Mouse (Mus musculus) midbrain, embryonic 11.5 days (tissue): ENCODE data around the gene Rtf2. TPM values are rescaled to one million over a fixed set of nuclear protein-coding genes. Genes with fewer than 3 reads are reported as not detected.

Experiments used
- ATAC-seq: fragments of 200-750 bp; cut with Nextera tagmentation; 2 replicates; pipeline ENCODE4 v1.8.0; 2017; ENCODE audit warnings: moderate TSS enrichment, moderate library complexity; ENCODE audit not compliant: low FRiP score
- DNase-seq: peaks from one replicate; pipeline ENCODE4 v3.0.0; 2015; ENCODE audit warnings: low spot score; ENCODE audit errors: missing footprints
- H3K27ac ChIP-seq: fragments of 300-500 bp; sonication (generic); 2 replicates; pipeline ENCODE4 v1.5.1; 2014; ENCODE audit warnings: low read depth, low read length
- H3K27me3 ChIP-seq: fragments of 300-500 bp; sonication (generic); 2 replicates; pipeline ENCODE4 v1.6.1; 2014; ENCODE audit warnings: mild to moderate bottlenecking, low read length, moderate library complexity, mixed read lengths; ENCODE audit not compliant: control insufficient read depth, insufficient read depth
- H3K36me3 ChIP-seq: fragments of 300-500 bp; sonication (generic); 2 replicates; pipeline ENCODE4 v1.6.1; 2014; ENCODE audit warnings: mild to moderate bottlenecking, low read length, moderate library complexity, mixed read lengths; ENCODE audit not compliant: control insufficient read depth, insufficient read depth
- H3K4me1 ChIP-seq: fragments of 300-500 bp; sonication (generic); 2 replicates; pipeline ENCODE4 v1.6.1; 2014; ENCODE audit warnings: low read length; ENCODE audit not compliant: control insufficient read depth, insufficient read depth
- H3K4me2 ChIP-seq: fragments of 300-500 bp; sonication (generic); 2 replicates; pipeline ENCODE4 v1.6.1; 2014; ENCODE audit warnings: mild to moderate bottlenecking, moderate library complexity
- H3K4me3 ChIP-seq: fragments of 300-500 bp; sonication (generic); 2 replicates; pipeline ENCODE4 v1.5.1; 2014; ENCODE audit warnings: low read depth, low read length
- H3K9ac ChIP-seq: fragments of 300-500 bp; sonication (generic); 2 replicates; pipeline ENCODE4 v1.6.1; 2014; ENCODE audit warnings: low read length
- H3K9me3 ChIP-seq: fragments of 300-500 bp; sonication (generic); 2 replicates; pipeline ENCODE4 v1.6.1; 2016; ENCODE audit warnings: low read length; ENCODE audit not compliant: control insufficient read depth
- WGBS: fragments of 180-500 bp; shearing (Covaris S2); extraction: QIAGEN DNeasy Blood & Tissue Kit; methylation state at CpG from one replicate; pipeline ENCODE4 v1.1.7; 2014; 5-methylcytosine and 5-hydroxymethylcytosine counted together
- polyA plus RNA-seq: library from polyadenylated mRNA; unstranded; fragments of >200 nt; fragmentation: Nextera tagmentation; extraction: Ambion mirVana; gene quantifications from 2 replicates; pipeline ENCODE4 v1.2.1, GENCODE M21; 2014

Rtf2 gene
- polyA plus RNA-seq, 1 experiment from 2014 or later: 94.7 TPM

DNA sequence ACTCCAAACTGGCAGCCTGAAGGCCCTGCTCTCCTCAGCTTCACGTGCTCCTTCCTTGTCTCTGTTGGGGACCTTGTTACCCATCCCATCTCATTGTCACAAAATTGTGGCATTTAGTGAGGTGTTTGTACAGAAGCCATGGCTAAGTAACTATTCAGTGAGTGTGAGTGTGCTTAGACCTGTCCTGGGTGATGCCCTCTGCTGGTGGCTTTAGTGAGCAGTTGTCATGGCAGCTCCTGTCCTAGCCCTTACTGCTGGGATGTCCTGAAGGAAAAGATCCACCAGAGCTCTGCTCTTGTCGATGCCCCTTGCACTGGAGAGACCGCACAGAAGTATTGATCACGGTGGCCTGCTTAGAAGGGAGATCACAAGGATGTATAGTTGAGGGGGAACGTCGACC lies 7.0 kb downstream of the Rtf2 start:
- Histone ChIP-seq H3K4me2 (no peak overlapping the region), H3K27ac (no peak overlapping the region), H3K4me3 (no peak overlapping the region), H3K27me3 (no peaks in the 10 kb centered on the region), H3K36me3 (peaks cover 14% of the 10 kb centered on the region), H3K4me1 (no peaks in the 10 kb centered on the region), H3K9me3 (no peaks in the 10 kb centered on the region), H3K9ac (no peak overlapping the region)
- ATAC-seq (no peak), DNase-seq (no peak)
- 89% methylated on average over 6 of the region's 6 CpGs for WGBS

GRCm38 (mm10) chr2:172448329-172448728 lies 8.0 kb downstream of the Rtf2 start:
- H3K9ac ChIP-seq: no peak overlapping the region
- ATAC-seq: no peak

DNA sequence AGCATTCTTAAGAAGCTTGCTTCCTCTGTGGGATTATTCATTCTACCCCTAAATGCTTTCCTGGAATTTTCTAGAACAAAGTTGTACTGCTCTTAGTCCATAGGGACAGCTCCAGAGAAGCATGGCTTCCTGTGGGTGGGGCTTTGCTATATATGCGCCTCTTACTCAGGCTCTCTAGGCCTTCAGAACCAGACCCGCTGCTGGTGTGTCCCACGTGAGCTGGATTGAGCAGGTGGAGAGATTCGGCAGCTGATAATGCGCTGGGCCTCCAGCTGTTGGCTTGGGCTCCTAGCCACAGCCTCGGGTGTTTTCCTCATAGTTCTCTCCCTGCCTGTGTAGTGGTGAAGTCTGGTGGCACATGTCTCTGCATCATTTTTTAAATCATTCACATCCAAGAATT lies 10.3 kb downstream of the Rtf2 start:
- H3K27ac ChIP-seq: no peak overlapping the region
- 89% methylated on average over 6 of the region's 6 CpGs for WGBS
- no peak for ATAC-seq
- DNase-seq: no peak
- H3K9ac ChIP-seq: no peak overlapping the region
- H3K4me2 ChIP-seq: no peak overlapping the region
- H3K4me3 ChIP-seq: no peak overlapping the region
- no peaks in the 10 kb centered on the region for H3K4me1 ChIP-seq
- peaks cover 17% of the 10 kb centered on the region for H3K36me3 ChIP-seq
- no peaks in the 10 kb centered on the region for H3K9me3 ChIP-seq
- H3K27me3 ChIP-seq: no peaks in the 10 kb centered on the region

More at GRCm38 (mm10) chr2:172448329-172448728, 8.0 kb downstream of the Rtf2 start:
- Histone ChIP-seq H3K4me2 (no peak overlapping the region), H3K4me3 (no peak overlapping the region), H3K27ac (no peak overlapping the region), H3K4me1 (no peaks in the 10 kb centered on the region), H3K27me3 (no peaks in the 10 kb centered on the region), H3K36me3 (peaks cover 17% of the 10 kb centered on the region), H3K9me3 (no peaks in the 10 kb centered on the region)
- no peak for DNase-seq
- 93% methylated on average over 4 of the region's 4 CpGs for WGBS

DNA sequence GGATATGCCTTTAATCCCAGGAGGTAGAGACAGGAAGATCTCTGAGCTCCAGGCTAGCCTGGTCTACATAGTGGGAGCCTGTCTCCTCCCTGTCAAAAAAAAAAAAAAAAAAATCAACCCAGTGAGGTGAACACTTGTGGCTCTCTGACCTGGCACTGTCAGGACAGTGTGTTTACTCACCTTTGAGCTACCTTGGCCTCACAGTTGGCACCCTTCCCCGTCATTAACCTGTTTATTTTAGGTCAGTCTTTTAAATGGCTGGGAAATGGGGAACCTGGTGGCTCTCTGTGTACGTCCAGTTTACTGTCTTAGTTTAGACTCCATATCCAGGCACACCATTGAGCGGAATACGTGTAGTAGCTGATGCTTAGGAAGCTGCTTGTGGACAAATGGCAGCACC lies 11.7 kb downstream of the Rtf2 start:
- Histone ChIP-seq H3K4me3 (no peak overlapping the region), H3K9ac (no peak overlapping the region), H3K36me3 (peaks cover 11% of the 10 kb centered on the region; the same call in 1 of the 2 replicates), H3K9me3 (no peaks in the 10 kb centered on the region), H3K4me1 (no peaks in the 10 kb centered on the region), H3K27me3 (no peaks in the 10 kb centered on the region), H3K4me2 (no peak overlapping the region), H3K27ac (no peak overlapping the region)
- DNase-seq (no peak), ATAC-seq (no peak)
- 93% methylated on average over 4 of the region's 4 CpGs for WGBS

GRCm38 (mm10) chr2:172452458-172452857 lies 12.1 kb downstream of the Rtf2 start:
- ATAC-seq: no peak
- Histone ChIP-seq H3K27me3 (no peaks in the 10 kb centered on the region), H3K9me3 (no peaks in the 10 kb centered on the region), H3K9ac (no peak overlapping the region), H3K27ac (no peak overlapping the region), H3K4me3 (no peak overlapping the region), H3K36me3 (peaks cover 11% of the 10 kb centered on the region; the same call in 1 of the 2 replicates), H3K4me1 (no peaks in the 10 kb centered on the region), H3K4me2 (no peak overlapping the region)
- no peak for DNase-seq
- WGBS: 94% methylated on average over 10 of the region's 10 CpGs

- Histone ChIP-seq H3K27ac (no peak within 1 kb of the TSS), H3K9ac (no peak within 1 kb of the TSS), H3K4me2 (no peak within 1 kb of the TSS), H3K27me3 (no peaks in the 10 kb centered on the region), H3K4me3 (no peak within 1 kb of the TSS), H3K9me3 (no peaks in the 10 kb centered on the region), H3K36me3 (peaks cover 4% of the 10 kb centered on the region; the same call in 1 of the 2 replicates), H3K4me1 (no peaks in the 10 kb centered on the region)
- WGBS: 90% methylated on average over 11 of the region's 11 CpGs
- ATAC-seq (no peak), DNase-seq (no peak)
These were observed 18.1 kb downstream of the Rtf2 start, which contains the start of gene Gcnt7 for GRCm38 (mm10) chr2:172458496-172458895. Gene Gcnt7 (minus strand): TSS chr2:172458596.

GRCm38 (mm10) chr2:172460647-172461046 lies 20.3 kb downstream of the Rtf2 start:
- no peak for DNase-seq
- no peaks in the 10 kb centered on the region for H3K9me3 ChIP-seq
- no peaks in the 10 kb centered on the region for H3K27me3 ChIP-seq
- H3K4me3 ChIP-seq: no peak overlapping the region
- H3K4me2 ChIP-seq: no peak overlapping the region
- ATAC-seq: no peak
- no peaks in the 10 kb centered on the region for H3K4me1 ChIP-seq
- H3K36me3 ChIP-seq: peaks cover 4% of the 10 kb centered on the region; the same call in 1 of the 2 replicates
- H3K9ac ChIP-seq: no peak overlapping the region
- H3K27ac ChIP-seq: no peak overlapping the region
- WGBS: 72% methylated on average over 2 of the region's 2 CpGs

GRCm38 (mm10) chr2:172462813-172463212 lies 22.5 kb downstream of the Rtf2 start:
- no peaks in the 10 kb centered on the region for H3K9me3 ChIP-seq
- WGBS: 93% methylated on average over 4 of the region's 4 CpGs
- ATAC-seq: no peak
- no peak overlapping the region for H3K9ac ChIP-seq
- no peak overlapping the region for H3K4me2 ChIP-seq
- H3K36me3 ChIP-seq: peaks cover 4% of the 10 kb centered on the region
- H3K27ac ChIP-seq: no peak overlapping the region
- no peaks in the 10 kb centered on the region for H3K27me3 ChIP-seq
- no peak overlapping the region for H3K4me3 ChIP-seq
- H3K4me1 ChIP-seq: no peaks in the 10 kb centered on the region
- DNase-seq: no peak

- WGBS: 80% methylated on average over 11 of the region's 11 CpGs
These were observed 26.2 kb downstream of the Rtf2 start for GRCm38 (mm10) chr2:172466427-172467132.

More at GRCm38 (mm10) chr2:172466427-172467132, 26.2 kb downstream of the Rtf2 start:
- Histone ChIP-seq H3K4me3 (no peak overlapping the region), H3K4me2 (no peak overlapping the region), H3K27me3 (no peaks in the 10 kb centered on the region), H3K9me3 (no peaks in the 10 kb centered on the region), H3K9ac (no peak overlapping the region), H3K36me3 (peaks cover 3% of the 10 kb centered on the region), H3K4me1 (no peaks in the 10 kb centered on the region), H3K27ac (no peak overlapping the region)
- no peak for DNase-seq
- ATAC-seq: no peak
